Mouse (Mus musculus): ENCODE measurements around the gene Spata31d1a. TPM values are rescaled to one million over a fixed set of nuclear protein-coding genes. Genes with fewer than 3 reads are reported as not detected.

Gene Spata31d1a
- 44.3 TPM for polyA plus RNA-seq (2014; fragmentation: Illumina TruSeq; extraction: RNeasy Lipid Tissue Mini Kit (QIAGEN cat#74804); ENCODE audit: low read depth, low replicate concordance)

GRCm38 (mm10) chr13:59710230-59710629 is at the start of gene Spata31d1a:
Spata31d1a (minus strand) TSS chr13:59710330.

GRCm38 (mm10) chr13:59746711-59747110 is 36.6 kb upstream of the Spata31d1a start, which contains the start of gene 1700014D04Rik:
1700014D04Rik (minus strand) TSS chr13:59746752.

DNA sequence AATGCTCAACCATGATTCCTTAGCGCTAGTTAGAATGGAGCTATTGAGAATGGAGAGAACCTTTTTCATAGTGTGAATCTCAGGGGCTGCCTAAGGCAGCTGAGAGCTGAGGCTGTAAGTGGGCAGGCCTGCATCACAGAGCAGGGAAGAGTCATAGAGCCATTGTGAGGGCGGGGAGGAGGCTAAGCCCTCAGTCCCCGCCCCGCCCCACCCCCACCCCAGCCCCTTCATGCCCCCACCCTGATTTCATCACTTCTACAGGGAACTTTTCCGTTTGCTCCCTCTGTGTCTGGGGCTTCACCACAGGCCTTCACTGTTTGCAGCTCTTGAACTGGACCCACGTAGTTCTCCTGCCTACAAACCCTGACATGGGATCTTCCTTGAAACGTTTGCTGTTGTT is 21.5 kb upstream of the Spata31d1a start, which contains the start of gene Spata31d1d:
TSS of gene Spata31d1d (minus strand) at position 101 of the 400 bp plus-strand sequence.

GRCm38 (mm10) chr13:59711984-59712383 is 1.9 kb upstream of the Spata31d1a start, which contains the start of gene Spata31d1b:
Spata31d1b (plus strand) TSS chr13:59712284.

DNA sequence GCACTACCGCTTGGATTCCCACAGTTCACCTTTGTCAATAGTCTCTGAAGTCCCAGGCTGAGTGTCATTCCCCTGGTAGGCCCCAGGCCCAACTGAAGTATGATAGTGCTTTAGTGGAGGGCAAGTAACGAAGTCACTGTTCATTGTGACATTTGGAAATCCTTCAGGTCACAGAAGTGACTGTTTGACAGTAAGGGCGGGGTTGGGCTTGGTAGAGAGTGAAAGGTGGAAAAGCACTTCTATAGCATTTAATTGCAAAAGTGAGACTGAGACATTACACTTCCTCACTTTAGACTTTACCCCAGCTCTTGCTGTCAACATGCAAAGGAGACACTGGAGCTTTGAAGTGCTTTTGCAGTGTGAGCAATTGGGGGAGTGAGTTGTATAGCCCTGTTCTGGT is 16.1 kb downstream of the Spata31d1a start, which contains the start of gene 4921517D22Rik:
TSS of gene 4921517D22Rik (minus strand) at position 101 of the 400 bp plus-strand sequence.

DNA sequence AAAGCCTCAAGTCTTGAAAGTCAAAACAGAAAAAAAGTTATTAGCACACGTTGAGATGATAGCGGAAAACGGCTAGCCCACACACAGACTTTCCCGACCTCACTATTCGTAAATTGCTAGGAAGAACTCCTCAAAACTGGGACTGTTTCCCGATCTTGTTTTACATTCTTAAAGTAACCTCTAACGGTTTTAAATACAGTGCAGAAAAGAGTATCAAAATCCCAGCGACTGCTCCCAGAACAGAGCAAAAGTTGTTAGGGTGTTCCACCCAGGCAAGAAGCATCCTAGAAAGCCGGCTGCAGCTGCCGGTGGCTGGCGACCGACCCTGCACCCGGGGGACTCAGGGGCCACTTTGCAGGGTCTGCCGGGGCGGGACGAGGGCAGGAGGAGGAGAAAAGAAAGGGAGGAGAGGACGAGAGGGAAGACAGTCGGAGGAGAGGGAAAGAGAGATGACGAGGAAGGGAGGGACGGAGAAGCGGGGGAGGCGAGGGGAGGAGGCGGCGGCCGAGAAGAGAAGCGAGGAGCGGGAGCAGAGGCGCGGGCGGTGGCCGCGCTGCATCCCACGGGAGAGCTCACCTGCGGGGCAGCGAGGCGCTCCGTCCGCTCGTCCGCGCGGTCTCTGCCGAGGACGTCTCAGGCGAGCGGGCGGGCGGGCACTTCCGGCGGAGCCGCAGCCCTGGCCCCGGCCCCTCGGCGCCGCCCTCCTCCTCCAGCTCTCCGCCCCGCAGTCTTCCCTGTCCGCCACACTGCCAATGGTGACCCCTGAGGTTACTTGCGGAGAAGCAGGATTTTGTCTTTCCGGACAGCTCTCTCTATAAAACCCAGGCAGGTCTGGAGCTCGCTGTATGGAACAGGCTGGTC is 34.7 kb downstream of the Spata31d1a start, which contains the start of gene Golm1:
TSS of gene Golm1 (minus strand) at position 661 of the 861 bp plus-strand sequence.

Other genes with a start within 250 kb of the Spata31d1a start
- 422 TPM for gene Agtpbp1, start 125.1 kb downstream of the Spata31d1a start, polyA plus RNA-seq (2014; fragmentation: Illumina TruSeq; extraction: RNeasy Lipid Tissue Mini Kit (QIAGEN cat#74804); ENCODE audit: low read depth, low replicate concordance)
- 267 TPM for gene Naa35, start 125.1 kb downstream of the Spata31d1a start, polyA plus RNA-seq (2014; fragmentation: Illumina TruSeq; extraction: RNeasy Lipid Tissue Mini Kit (QIAGEN cat#74804); ENCODE audit: low read depth, low replicate concordance)
- 4.7 TPM for gene Golm1, start 34.5 kb downstream of the Spata31d1a start, polyA plus RNA-seq (2014; fragmentation: Illumina TruSeq; extraction: RNeasy Lipid Tissue Mini Kit (QIAGEN cat#74804); ENCODE audit: low read depth, low replicate concordance)
- 23.4 TPM for gene 4921517D22Rik, start 16.2 kb downstream of the Spata31d1a start, polyA plus RNA-seq (2014; fragmentation: Illumina TruSeq; extraction: RNeasy Lipid Tissue Mini Kit (QIAGEN cat#74804); ENCODE audit: low read depth, low replicate concordance)
- 33.9 TPM for gene Spata31d1b, start 2.0 kb upstream of the Spata31d1a start, polyA plus RNA-seq (2014; fragmentation: Illumina TruSeq; extraction: RNeasy Lipid Tissue Mini Kit (QIAGEN cat#74804); ENCODE audit: low read depth, low replicate concordance)
- 43.0 TPM for gene Spata31d1d, start 21.4 kb upstream of the Spata31d1a start, polyA plus RNA-seq (2014; fragmentation: Illumina TruSeq; extraction: RNeasy Lipid Tissue Mini Kit (QIAGEN cat#74804); ENCODE audit: low read depth, low replicate concordance)
- 118 TPM for gene 1700014D04Rik, start 36.4 kb upstream of the Spata31d1a start, polyA plus RNA-seq (2014; fragmentation: Illumina TruSeq; extraction: RNeasy Lipid Tissue Mini Kit (QIAGEN cat#74804); ENCODE audit: low read depth, low replicate concordance)
- 201 TPM for gene Isca1, start 59.5 kb upstream of the Spata31d1a start, polyA plus RNA-seq (2014; fragmentation: Illumina TruSeq; extraction: RNeasy Lipid Tissue Mini Kit (QIAGEN cat#74804); ENCODE audit: low read depth, low replicate concordance)
- not detected for gene Gm49354, start 71.9 kb upstream of the Spata31d1a start, polyA plus RNA-seq (2014; fragmentation: Illumina TruSeq; extraction: RNeasy Lipid Tissue Mini Kit (QIAGEN cat#74804); ENCODE audit: low read depth, low replicate concordance)
- gene Tut7, start 112.8 kb upstream of the Spata31d1a start, polyA plus RNA-seq (2014; fragmentation: Illumina TruSeq; extraction: RNeasy Lipid Tissue Mini Kit (QIAGEN cat#74804); ENCODE audit: low read depth, low replicate concordance) = 78.4 TPM

Measured in testis, adult 10 weeks (tissue).